Mouse (Mus musculus): ENCODE data around the gene Dtl.
A peak's percentile ranks its signal among the peaks of the same experiment; 100 is the strongest.

Dtl gene

DNA sequence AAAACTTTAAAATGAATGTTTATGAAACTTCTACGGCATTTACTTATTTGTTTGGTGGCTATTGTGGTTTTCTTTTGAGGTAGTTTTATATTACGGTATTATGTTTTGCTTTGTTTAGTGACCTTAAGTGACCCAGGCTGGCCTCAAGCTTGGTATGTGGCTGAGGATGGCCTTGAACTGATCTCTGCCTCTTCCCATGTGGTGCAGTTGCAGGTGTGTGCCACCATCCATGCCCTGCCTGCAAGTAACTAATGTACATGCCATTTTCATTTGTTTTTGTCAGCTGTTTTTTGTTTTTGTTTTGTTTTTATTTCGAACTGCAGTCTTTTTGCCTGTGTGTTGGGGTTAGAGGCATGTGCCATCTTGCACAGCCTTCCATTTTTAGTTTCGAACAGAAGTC, 6.3 kb upstream of the Dtl start:
- no peak for DNase-seq (ENCODE audit: extremely low read depth, low read depth, low spot score)

DNA sequence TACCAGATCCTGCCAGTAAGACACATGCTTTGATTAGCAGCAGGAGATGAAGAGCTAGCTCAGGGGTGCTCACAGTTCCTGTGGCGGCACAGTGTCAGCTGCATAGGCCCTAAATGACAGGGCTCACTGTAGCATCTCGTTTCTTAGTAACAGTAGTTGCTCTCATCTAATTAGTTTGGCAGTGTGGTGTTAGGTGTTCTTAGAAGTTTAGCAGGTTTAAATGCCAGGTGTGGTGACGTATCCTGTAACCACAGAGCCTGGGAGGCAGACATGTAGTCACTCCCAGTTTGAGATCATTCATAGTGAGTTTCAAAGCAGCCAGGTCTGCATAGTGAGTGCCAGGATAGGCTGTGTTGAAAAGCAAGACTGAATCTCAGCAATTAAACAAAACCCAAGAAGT, 4.2 kb upstream of the Dtl start:
- no peak for DNase-seq (ENCODE audit: extremely low read depth, low read depth, low spot score)

DNA sequence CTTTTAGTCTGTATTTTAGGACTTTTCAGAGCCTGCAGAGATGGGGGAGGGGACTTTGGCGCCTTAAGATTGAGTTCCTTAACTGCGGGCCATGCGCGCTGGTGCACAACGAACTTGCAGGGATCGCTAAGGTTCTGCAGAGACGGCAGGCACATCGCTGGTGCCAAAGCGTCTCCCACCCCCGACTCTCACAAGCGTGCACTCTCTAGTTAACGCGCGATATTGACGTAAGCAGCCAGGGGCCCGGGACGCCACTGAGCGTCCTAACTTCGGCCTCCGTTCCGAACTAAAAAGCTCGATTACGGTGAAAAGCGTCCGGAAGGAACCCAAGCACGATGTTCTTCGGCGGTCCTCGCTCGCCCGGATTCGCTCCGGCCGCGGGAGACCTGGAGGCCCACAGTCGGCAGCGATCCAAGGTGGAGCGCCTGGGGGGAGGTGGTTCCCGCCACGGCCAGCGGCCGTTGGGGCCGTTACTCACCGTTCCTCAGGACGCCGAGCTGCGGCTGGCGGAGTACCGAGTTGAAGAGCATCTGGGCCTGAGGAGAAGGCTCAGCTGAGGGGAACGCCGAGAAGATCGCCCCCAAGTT, 380 bp downstream of the Dtl start:
- no peak for DNase-seq (ENCODE audit: extremely low read depth, low read depth, low spot score)

DNA sequence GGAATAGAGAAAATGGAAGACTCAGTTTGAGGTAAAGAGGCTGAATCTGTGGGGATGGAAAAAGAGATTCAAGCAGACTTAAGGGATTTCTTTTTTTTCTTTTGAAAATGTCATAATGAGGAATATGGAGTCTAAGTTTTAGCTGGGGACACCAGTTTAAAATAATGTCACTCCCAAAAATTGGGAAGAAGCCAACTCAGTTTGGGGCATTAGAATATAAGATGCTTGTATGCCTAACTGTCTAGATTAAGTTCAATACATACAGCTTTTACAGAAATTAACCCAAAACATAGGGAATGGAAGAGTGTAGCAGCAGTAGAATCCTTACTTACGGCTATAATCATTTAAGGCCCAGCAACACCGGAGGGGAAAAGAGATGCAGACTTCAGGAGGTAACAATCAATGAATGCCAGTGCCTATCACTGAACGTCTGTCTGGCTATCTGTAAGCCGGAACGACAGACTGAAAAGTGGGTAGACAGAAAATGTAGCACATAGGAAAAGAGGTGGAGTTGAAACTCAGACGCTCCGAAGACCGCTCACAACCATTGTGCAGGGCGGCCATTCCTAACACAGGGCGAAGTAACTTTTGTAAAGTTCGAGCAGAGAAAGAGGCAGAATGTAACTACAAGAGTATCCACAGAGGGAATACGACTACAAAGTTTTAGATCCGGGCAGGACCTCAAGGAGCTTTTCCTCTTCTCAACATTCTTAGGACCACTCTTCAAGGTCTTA, 1.3 kb downstream of the Dtl start:
- DNase-seq (ENCODE audit: extremely low read depth, low read depth, low spot score), result no peak

- no peak for DNase-seq (ENCODE audit: extremely low read depth, low read depth, low spot score)
Observed at GRCm38 (mm10) chr1:191570415-191570814, 4.9 kb downstream of the Dtl start.

- DNase-seq (ENCODE audit: extremely low read depth, low read depth, low spot score), result no peak
Observed at GRCm38 (mm10) chr1:191569625-191570024, 5.7 kb downstream of the Dtl start.

DNA sequence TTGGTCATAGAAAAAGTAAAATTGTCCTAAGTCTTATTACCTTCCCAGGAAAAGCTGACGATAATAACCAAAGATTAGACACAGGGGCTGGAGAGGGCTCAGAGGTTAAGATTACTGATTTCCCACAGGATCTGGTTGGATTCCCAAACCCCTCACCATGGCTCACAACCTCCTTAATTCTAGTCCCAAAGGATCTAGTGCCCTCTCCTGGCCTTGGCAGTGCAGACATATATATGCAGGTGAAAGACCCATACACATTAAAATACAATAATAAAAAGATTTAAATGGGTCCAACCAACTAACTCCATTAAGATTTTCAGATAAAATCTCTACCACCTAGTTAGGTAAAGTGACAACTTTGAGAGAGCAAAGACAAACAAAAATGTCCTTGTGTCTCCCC, 7.5 kb downstream of the Dtl start:
- no peak for DNase-seq (ENCODE audit: extremely low read depth, low read depth, low spot score)

DNA sequence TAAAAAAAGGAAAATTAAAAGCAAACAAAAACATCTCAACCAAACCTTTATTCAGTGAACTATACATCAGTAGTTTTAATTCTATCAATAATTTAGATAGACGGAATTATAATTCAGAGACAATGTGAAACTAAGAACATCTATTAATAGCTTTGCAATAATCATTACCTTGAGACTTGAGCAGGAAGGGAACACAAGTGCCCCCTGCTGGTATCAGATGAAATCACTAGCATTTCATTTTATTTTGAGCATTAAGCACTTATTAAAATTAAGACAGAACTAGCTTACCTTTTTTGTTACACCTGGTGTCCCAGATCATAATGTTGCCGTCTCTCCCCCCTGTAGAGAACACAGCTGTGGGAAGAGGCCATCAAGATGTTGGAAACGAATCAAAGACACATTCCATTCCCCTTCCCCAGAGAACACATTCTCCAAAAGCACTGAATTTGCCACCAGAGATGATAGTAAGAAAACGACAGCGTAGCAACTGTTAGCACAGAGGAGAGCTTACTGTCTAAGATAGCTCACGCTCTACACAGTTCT, 12.4 kb downstream of the Dtl start:
- DNase-seq (ENCODE audit: extremely low read depth, low read depth, low spot score), result no peak

DNA sequence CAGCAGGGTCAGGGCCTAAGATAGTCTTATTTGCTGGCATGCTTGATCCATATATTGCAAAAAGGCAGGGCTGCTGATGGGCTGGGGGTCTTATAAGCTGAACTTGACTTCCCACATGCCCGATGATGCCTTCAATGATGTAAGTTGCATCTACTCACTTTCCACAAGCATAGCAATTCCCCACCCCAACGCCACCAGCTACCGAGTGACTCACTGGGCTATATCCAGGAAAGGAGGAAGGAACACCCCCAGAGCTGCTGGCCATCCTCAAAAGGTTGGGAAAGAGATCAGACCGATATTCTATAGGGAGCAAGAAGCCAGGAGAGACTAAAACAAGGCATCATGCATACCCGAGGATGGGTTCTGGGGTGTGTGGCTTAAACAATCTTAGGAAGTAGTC, 15.6 kb downstream of the Dtl start:
- no peak for DNase-seq (ENCODE audit: extremely low read depth, low read depth, low spot score)

GRCm38 (mm10) chr1:191557109-191557508, 18.2 kb downstream of the Dtl start:
- no peak for DNase-seq (ENCODE audit: extremely low read depth, low read depth, low spot score)

DNA sequence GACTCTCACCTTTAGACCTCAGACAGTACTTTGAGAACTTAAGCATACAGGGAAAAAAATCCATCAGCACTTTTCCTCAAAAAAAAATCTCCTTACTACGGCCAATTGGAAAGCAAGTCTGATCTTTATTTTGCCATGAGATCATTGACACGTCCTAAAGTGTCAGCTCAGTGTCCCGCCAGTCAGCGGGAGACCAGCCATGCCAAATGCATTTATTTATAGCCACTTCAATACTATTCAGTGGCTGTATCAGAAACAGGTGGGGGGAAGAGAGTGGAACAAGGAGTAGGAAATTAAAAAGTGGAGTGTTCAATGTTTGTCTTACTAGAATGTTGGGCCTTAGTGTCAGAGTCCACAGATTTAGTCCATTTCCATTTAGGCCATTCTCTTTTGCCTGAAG, 24.6 kb downstream of the Dtl start:
- no peak for DNase-seq (ENCODE audit: extremely low read depth, low read depth, low spot score)

GRCm38 (mm10) chr1:191543747-191544146, 31.6 kb downstream of the Dtl start:
- no peak for DNase-seq (ENCODE audit: extremely low read depth, low read depth, low spot score)

DNA sequence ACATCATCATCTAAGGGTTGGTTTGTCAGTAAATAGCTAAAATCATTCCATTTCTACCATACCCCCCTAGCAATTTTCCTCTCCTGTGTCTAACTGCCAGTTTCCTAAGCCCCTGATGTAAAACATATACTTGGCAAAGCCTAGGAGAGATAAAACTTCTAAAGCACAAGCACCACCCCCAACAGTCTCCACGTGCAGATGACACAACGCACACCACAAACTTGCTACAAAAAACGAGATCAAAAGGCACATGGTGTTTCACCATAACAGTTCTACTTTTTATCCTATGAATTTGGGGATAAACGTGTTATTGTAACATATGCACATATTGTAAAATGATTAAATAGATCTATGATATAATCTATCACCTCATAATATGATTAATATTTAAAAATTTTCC, 33.7 kb downstream of the Dtl start:
- no peak for DNase-seq (ENCODE audit: extremely low read depth, low read depth, low spot score)

DNA sequence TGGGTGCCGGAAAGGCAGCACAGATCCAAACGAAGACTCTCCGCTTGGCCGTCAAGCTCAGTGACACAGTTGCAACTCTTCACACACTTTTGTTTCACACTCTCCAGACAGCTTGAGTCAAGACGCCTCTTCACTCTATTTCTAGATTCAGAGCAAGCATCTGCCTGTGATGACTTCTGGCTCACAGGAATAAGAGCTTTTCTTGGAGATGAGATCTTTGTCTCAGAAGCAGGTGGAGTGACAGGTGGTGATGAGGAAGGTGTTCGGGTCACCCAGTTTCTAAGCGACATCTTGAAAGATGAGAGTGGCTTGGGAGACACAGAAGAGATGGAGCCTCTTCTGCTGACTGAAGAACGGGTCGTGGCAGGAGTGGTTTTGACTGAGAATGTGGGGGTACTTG, 34.3 kb downstream of the Dtl start:
- no peak for DNase-seq (ENCODE audit: extremely low read depth, low read depth, low spot score)

GRCm38 (mm10) chr1:191540300-191540699, 35.0 kb downstream of the Dtl start:
- no peak for DNase-seq (ENCODE audit: extremely low read depth, low read depth, low spot score)

DNA sequence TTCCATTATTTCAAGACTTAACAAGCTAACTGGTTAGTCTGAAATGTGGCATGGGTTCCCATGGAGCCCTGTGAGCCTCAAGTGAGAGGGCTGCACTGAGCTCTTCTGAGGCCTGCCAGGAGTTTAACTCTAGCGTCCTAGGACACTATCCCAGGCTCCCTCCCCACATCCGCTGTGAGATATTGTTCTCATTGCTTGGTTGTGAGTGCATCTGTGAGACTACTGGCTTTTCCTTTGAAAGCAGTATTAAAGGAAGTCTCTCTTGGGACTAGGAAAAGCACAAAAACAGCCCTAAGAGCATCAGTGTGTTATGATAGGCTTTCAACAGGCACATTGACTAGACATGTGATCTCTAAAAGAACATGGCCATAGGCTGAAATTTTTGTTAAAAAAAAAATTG, 40.4 kb downstream of the Dtl start:
- no peak for DNase-seq (ENCODE audit: extremely low read depth, low read depth, low spot score)

DNA sequence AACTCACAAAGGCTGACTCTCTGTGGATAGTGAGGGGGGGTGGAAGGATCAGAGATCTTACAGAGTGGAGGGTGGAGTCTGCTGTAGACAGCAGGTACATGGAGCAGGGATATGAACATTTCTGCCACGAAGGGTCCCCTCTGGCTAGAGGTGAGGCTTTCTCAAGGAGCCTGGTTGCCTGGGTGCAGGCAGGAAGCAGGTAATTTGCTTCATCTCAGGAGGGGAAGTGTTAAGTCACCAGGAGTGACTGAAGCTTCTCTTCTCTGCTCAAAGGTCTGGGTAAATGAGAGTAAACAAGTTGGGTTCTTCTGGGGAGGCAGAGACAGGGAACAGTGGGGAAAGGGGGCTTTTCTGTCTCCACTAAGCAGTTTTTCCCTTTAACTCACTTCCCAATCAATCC, 44.3 kb downstream of the Dtl start:
- no peak for DNase-seq (ENCODE audit: extremely low read depth, low read depth, low spot score)

GRCm38 (mm10) chr1:191529406-191529805, 45.9 kb downstream of the Dtl start:
- DNase-seq (ENCODE audit: extremely low read depth, low read depth, low spot score), result peak; percentile 40

DNA sequence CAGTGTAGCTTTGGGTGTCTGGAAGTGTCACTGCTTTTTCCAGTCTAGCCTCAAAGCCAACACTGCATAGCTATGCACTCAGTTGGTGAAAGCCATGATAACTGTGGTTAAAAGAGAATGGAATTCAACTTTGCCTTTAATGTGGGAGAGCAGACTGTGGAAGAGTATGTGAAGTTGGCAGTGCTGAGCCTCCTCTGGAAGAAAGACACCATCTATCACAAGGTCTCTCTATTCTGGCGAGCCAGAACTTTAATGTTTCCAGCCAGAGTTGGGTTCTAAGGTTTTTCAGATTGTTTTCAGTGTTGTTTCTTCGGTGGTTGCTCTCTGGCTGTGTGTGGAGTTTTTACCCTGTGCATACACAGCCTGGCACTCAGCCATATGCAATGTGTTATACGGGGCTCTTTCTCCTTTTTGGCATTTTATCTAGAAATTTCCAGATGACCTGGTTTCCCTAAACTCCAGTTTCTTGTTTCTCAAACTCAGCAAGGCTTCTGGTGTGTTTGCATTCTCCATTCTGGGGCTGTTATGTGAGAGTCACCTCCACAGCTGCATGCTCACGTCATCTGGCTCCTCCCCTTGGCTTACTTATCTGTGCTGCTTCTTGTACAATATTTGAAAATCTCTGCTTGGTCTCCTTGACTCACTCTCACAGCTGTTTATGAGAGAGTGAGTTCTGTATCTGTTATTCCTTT, 47.3 kb downstream of the Dtl start:
- DNase-seq (ENCODE audit: extremely low read depth, low read depth, low spot score), result no peak

- no peak for DNase-seq (ENCODE audit: extremely low read depth, low read depth, low spot score)
Observed at GRCm38 (mm10) chr1:191527089-191527488, 48.3 kb downstream of the Dtl start.

- DNase-seq (ENCODE audit: extremely low read depth, low read depth, low spot score), result no peak
Observed at GRCm38 (mm10) chr1:191521395-191521794, 53.9 kb downstream of the Dtl start.

DNA sequence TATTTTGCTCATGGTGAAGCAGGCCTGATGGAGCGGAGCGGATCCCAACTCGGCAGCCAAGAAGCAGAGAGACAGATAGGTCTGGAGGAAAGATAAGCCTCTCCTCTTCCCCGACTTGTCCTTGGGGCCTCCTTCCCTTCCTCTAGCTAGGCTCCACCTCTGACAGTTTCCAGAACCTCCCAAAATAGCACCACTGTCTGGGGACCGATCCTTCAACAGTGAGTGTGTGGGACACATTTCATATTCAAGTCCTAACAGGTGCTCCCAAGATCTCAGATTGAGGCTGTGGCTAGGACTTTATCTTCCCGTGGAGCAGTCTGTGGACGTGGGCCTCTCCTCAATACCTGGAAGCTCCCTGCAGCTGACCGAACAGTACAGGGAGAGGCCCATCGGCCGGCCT, 54.7 kb downstream of the Dtl start:
- DNase-seq (ENCODE audit: extremely low read depth, low read depth, low spot score), result no peak

Data from fat pad, adult 2 months (tissue).